Mouse (Mus musculus): ENCODE measurements at regions not wholly inside any gene's neighbourhood (a gene's known extent, or its start where the extent isn't known, plus 50 kb on each side); places are given as distances from the start of the nearest gene placed in this dataset.

DNA sequence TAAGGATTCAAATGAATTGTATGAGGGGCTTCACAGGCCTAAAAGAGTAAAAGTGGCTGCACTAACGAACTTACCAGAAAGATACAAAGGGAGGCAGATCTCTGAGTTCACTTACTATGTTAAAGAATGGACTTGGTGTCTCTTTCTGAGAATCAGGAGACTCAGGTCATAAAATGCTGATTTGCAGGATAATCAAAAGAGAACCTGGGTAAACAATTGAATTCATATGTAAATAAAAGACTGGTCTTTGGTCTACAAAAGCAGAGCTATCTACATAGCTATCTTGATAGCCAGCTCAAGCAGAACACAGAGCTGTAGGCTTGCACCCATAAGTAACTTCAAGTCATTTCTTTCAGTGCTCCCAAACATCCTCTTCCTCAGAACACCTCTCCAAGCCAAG lies 72.8 kb upstream of the 4930583I09Rik start:
- Histone ChIP-seq H3ac (ENCODE audit: control insufficient read depth, insufficient read length) (no peak overlapping the region), H3K27me3 (ENCODE audit: control insufficient read depth, insufficient read depth, insufficient read length) (peaks cover 4% of the 10 kb centered on the region), H3K79me2 (ENCODE audit: control insufficient read depth, insufficient read depth) (no peaks in the 10 kb centered on the region), H3K36me3 (ENCODE audit: control insufficient read depth, insufficient read depth) (no peaks in the 10 kb centered on the region), H3K4me3 (no peak overlapping the region), H3K4me2 (ENCODE audit: low read depth) (no peak overlapping the region)
- TF ChIP-seq MYOG (IDR thresholded peaks at IDR 0.05; ENCODE audit: control insufficient read depth in 1 of 3, insufficient read depth in 1 of 3, insufficient read length in 2 of 3, low read depth in 2 of 3) (no peak), POLR2A (IDR thresholded peaks at IDR 0.05; ENCODE audit: insufficient read length, low read depth) (no peak), USF1 (IDR thresholded peaks at IDR 0.05; ENCODE audit: low read depth) (no peak), TCF12 (IDR thresholded peaks at IDR 0.05; ENCODE audit: insufficient read depth, poor library complexity, severe bottlenecking) (no peak), REST (IDR thresholded peaks at IDR 0.05; ENCODE audit: insufficient read depth, insufficient read length) (no peak), MAX (IDR thresholded peaks at IDR 0.05; ENCODE audit: low read depth) (no peak), POLR2AphosphoS2 (IDR thresholded peaks at IDR 0.05; ENCODE audit: insufficient read length, low read depth) (no peak), SRF (IDR thresholded peaks at IDR 0.05; ENCODE audit: control insufficient read depth, insufficient read length, low read depth) (no peak), MYOD1 (IDR thresholded peaks at IDR 0.05; ENCODE audit: control insufficient read depth in 1 of 3, insufficient read length in 2 of 3, low read depth in 2 of 3) (no peak), E2F4 (IDR thresholded peaks at IDR 0.05; ENCODE audit: insufficient read depth) (no peak), CEBPB (IDR thresholded peaks at IDR 0.05; ENCODE audit: insufficient read depth, poor library complexity, severe bottlenecking) (no peak), TCF3 (IDR thresholded peaks at IDR 0.05; ENCODE audit: insufficient read length, low read depth) (no peak)

DNA sequence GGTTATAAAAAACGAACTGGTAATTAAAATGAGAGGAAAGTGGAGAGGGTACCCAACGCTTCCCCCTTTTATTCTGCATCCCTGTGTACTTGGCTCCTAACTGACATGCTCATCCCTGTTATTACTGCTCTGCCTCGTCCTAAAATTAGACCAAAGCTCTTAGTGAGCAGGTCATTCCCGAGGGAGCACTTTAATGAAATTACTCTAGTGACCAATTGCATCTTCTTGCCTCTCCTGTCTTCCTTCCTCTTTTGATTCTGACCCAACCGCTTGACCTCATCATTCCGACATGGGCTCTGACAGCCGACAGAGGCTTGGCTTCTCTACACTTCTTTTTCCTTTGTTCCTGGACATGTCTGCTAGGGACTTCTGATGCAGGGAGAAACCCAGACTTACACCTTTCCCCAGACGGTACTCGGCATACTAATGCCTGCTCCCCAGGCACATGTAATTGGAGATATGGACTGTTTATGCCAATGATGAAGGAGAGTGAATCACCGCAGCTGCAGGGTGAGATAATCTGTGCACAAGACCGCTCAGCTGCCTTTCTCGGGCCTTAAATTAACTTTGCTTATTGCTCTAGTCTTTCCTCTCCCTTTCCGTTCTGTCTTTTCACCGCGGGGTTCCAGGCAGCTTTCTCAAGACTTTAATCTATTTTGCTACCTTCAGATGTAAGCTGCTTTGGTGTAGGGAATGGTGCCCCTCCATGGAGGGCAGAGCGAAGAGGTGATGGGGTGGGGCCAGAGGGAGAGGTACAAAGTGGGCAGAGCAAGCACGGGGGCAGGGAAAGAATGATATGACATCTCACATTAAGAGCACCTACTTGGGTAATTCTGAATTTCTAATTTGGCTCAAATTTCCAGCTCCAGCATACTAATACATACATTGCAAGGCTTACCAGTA lies 66.1 kb upstream of the 4930583I09Rik start:
- TF ChIP-seq USF1 (IDR thresholded peaks at IDR 0.05; ENCODE audit: low read depth) (no peak), MYOD1 (IDR thresholded peaks at IDR 0.05; ENCODE audit: control insufficient read depth in 1 of 3, insufficient read length in 2 of 3, low read depth in 2 of 3) (peak in 1 of 3 experiments; percentile 46)
- Histone ChIP-seq H3K27me3 (ENCODE audit: control insufficient read depth, insufficient read depth, insufficient read length) (no peaks in the 10 kb centered on the region), H3K4me2 (ENCODE audit: low read depth) (peak overlapping the region; percentile 55), H3K4me3 (no peak overlapping the region), H3ac (ENCODE audit: control insufficient read depth, insufficient read length) (no peak overlapping the region), H3K36me3 (ENCODE audit: control insufficient read depth, insufficient read depth) (no peaks in the 10 kb centered on the region), H3K79me2 (ENCODE audit: control insufficient read depth, insufficient read depth) (no peaks in the 10 kb centered on the region)

DNA sequence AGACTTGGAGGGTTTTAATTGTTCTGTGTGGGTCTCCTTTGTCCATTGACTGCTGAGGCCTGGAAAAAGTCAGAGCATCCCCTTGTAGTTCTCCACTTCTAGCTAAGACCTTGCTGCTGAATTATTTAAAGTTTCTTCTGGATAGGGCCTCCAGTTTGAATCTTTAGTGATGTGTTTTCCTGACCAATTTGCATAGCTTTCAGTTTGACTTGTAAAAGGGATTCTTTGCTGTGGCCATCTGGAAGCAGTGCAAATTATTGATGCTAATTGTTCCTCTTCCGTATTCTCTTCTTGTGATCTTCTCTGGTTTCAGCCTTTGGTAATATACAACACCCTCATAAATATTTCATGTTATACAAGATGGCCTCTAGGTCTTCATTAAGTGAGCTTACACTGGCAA lies 61.6 kb upstream of the 4930583I09Rik start:
- TF ChIP-seq TCF12 (IDR thresholded peaks at IDR 0.05; ENCODE audit: insufficient read depth, poor library complexity, severe bottlenecking), result no peak
- no peak for TF ChIP-seq MYOD1 (IDR thresholded peaks at IDR 0.05; ENCODE audit: control insufficient read depth in 1 of 3, insufficient read length in 2 of 3, low read depth in 2 of 3)
- no peak for TF ChIP-seq USF1 (IDR thresholded peaks at IDR 0.05; ENCODE audit: low read depth)
- no peak for TF ChIP-seq MAX (IDR thresholded peaks at IDR 0.05; ENCODE audit: low read depth)
- no peak for TF ChIP-seq E2F4 (IDR thresholded peaks at IDR 0.05; ENCODE audit: insufficient read depth)
- TF ChIP-seq POLR2A (IDR thresholded peaks at IDR 0.05; ENCODE audit: insufficient read length, low read depth), result no peak
- TF ChIP-seq SRF (IDR thresholded peaks at IDR 0.05; ENCODE audit: control insufficient read depth, insufficient read length, low read depth), result no peak
- TF ChIP-seq TCF3 (IDR thresholded peaks at IDR 0.05; ENCODE audit: insufficient read length, low read depth), result no peak
- TF ChIP-seq POLR2AphosphoS2 (IDR thresholded peaks at IDR 0.05; ENCODE audit: insufficient read length, low read depth), result no peak
- TF ChIP-seq CEBPB (IDR thresholded peaks at IDR 0.05; ENCODE audit: insufficient read depth, poor library complexity, severe bottlenecking), result no peak
- no peak for TF ChIP-seq REST (IDR thresholded peaks at IDR 0.05; ENCODE audit: insufficient read depth, insufficient read length)
- TF ChIP-seq MYOG (IDR thresholded peaks at IDR 0.05; ENCODE audit: control insufficient read depth in 1 of 3, insufficient read depth in 1 of 3, insufficient read length in 2 of 3, low read depth in 2 of 3), result no peak
- no peak overlapping the region for H3ac ChIP-seq (ENCODE audit: control insufficient read depth, insufficient read length)

DNA sequence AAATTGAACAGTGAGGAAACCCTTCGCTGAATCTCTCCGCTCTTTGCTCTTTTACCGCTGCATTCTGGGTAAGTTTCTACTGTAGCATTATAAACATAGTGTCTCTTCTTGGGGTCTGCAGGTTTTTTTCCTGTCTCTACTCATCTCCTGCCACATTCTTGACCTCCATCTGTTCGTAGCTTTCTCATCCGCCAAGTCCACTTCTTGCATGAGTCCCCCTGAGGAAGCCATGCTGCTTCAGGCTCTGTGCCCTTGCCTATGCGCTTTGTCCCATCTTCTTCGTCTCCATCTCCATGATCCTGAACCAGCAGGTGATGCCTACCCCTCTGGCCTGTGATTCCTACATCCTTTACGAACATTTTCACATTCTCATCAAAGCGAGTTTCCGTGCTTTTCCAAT lies 60.0 kb upstream of the 4930583I09Rik start:
- Histone ChIP-seq H3K4me2 (ENCODE audit: low read depth) (no peak overlapping the region), H3K27me3 (ENCODE audit: control insufficient read depth, insufficient read depth, insufficient read length) (no peaks in the 10 kb centered on the region), H3K79me2 (ENCODE audit: control insufficient read depth, insufficient read depth) (no peaks in the 10 kb centered on the region), H3K4me3 (no peak overlapping the region), H3ac (ENCODE audit: control insufficient read depth, insufficient read length) (no peak overlapping the region), H3K36me3 (ENCODE audit: control insufficient read depth, insufficient read depth) (no peaks in the 10 kb centered on the region)
- TF ChIP-seq MYOD1 (IDR thresholded peaks at IDR 0.05; ENCODE audit: control insufficient read depth in 1 of 3, insufficient read length in 2 of 3, low read depth in 2 of 3) (no peak), E2F4 (IDR thresholded peaks at IDR 0.05; ENCODE audit: insufficient read depth) (no peak), MAX (IDR thresholded peaks at IDR 0.05; ENCODE audit: low read depth) (no peak), POLR2A (IDR thresholded peaks at IDR 0.05; ENCODE audit: insufficient read length, low read depth) (no peak), MYOG (IDR thresholded peaks at IDR 0.05; ENCODE audit: control insufficient read depth in 1 of 3, insufficient read depth in 1 of 3, insufficient read length in 2 of 3, low read depth in 2 of 3) (no peak), TCF3 (IDR thresholded peaks at IDR 0.05; ENCODE audit: insufficient read length, low read depth) (no peak), POLR2AphosphoS2 (IDR thresholded peaks at IDR 0.05; ENCODE audit: insufficient read length, low read depth) (no peak), CEBPB (IDR thresholded peaks at IDR 0.05; ENCODE audit: insufficient read depth, poor library complexity, severe bottlenecking) (no peak), REST (IDR thresholded peaks at IDR 0.05; ENCODE audit: insufficient read depth, insufficient read length) (no peak), TCF12 (IDR thresholded peaks at IDR 0.05; ENCODE audit: insufficient read depth, poor library complexity, severe bottlenecking) (no peak), USF1 (IDR thresholded peaks at IDR 0.05; ENCODE audit: low read depth) (no peak), SRF (IDR thresholded peaks at IDR 0.05; ENCODE audit: control insufficient read depth, insufficient read length, low read depth) (no peak)

More for the DNA sequence above, 61.6 kb upstream of the 4930583I09Rik start:
- Histone ChIP-seq H3K79me2 (ENCODE audit: control insufficient read depth, insufficient read depth) (no peaks in the 10 kb centered on the region), H3K4me3 (no peak overlapping the region), H3K4me2 (ENCODE audit: low read depth) (no peak overlapping the region), H3K36me3 (ENCODE audit: control insufficient read depth, insufficient read depth) (no peaks in the 10 kb centered on the region), H3K27me3 (ENCODE audit: control insufficient read depth, insufficient read depth, insufficient read length) (no peaks in the 10 kb centered on the region)

Data from myocyte (in vitro differentiated cells).